In genomic region chr1:46853317-46854035, GRCm38 (mm10) we compare ENCODE assay signal across 8 mouse cellular contexts. TPM values are rescaled to one million over a fixed set of nuclear protein-coding genes. Genes with fewer than 3 reads are reported as not detected.
A peak's percentile ranks its signal among the peaks of the same experiment; 100 is the strongest.
DNase-seq lines count a peak whose midpoint lies in the region; ATAC-seq and TF ChIP-seq lines count a peak whose summit lies in the region.

No protein-coding gene starts in this region.

- H3K4me2 ChIP-seq in hindbrain, postnatal 0 days (ENCODE audit: low read depth, low read length): peak overlapping the region; percentile 74

- H3K27ac ChIP-seq in hindbrain, postnatal 0 days: peak overlapping the region; percentile 100
- peak overlapping the region; percentile 99 for H3K27ac ChIP-seq in left cerebral cortex, adult 2 months

- DNase-seq in T-cell, adult 2 months (ENCODE audit: low spot score): peak; percentile 98
- DNase-seq in cerebellum, postnatal 36 days: peak; percentile 97 to 100
- DNase-seq in gastrocnemius, adult 18-20 months (ENCODE audit: low spot score): peak; percentile 96
- DNase-seq in hindbrain, postnatal 0 days (ENCODE audit: low spot score): peak; percentile 99
- DNase-seq in left cerebral cortex, adult 2 months (ENCODE audit: extremely low spot score in 1 of 2, low spot score in 2 of 2): peak; percentile 98 to 99
- DNase-seq in right cerebral cortex, adult 2 months (ENCODE audit: low spot score in 2 of 2): peak; percentile 97 to 98
- peak; percentile 96 for DNase-seq in urinary bladder, postnatal 14 days (ENCODE audit: low spot score)

- no peaks in the 10 kb centered on the region for H3K27me3 ChIP-seq in hindbrain, postnatal 0 days (ENCODE audit: insufficient read depth, low read length)

- H3K9me3 ChIP-seq in hindbrain, postnatal 0 days (ENCODE audit: low read length): no peaks in the 10 kb centered on the region

- WGBS in hindbrain, postnatal 0 days: under 1% methylated on average over 86 of the region's 86 CpGs

- peak overlapping the region; percentile 96 for H3K9ac ChIP-seq in hindbrain, postnatal 0 days (replicated peaks; ENCODE audit: low read length)

- intact Hi-C loops in left cerebral cortex, adult 2 months (cut with DNase I): loop anchor here (1.0 to 5.0 kb wide), 7 partner anchors 83 to 404 kb away; no protein-coding TSS in a partner anchor

- peak; percentile 30; the same call in 1 of the 2 replicates for TF ChIP-seq CTCF in hindbrain, postnatal 0 days (IDR thresholded peaks at IDR 0.05; ENCODE audit: low read depth)
- TF ChIP-seq CTCF in left cerebral cortex, adult 2 months (IDR thresholded peaks at IDR 0.05): peak; percentile 1; the same call in 1 of the 2 replicates

- H3K4me3 ChIP-seq in hindbrain, postnatal 0 days (ENCODE audit: low read length): peak overlapping the region; percentile 94
- H3K4me3 ChIP-seq in left cerebral cortex, adult 2 months: peak overlapping the region; percentile 76

- no peaks in the 10 kb centered on the region for H3K36me3 ChIP-seq in hindbrain, postnatal 0 days (ENCODE audit: insufficient read depth, low read length)

- no peaks in the 10 kb centered on the region for H3K4me1 ChIP-seq in hindbrain, postnatal 0 days (ENCODE audit: insufficient read depth, low read length)

- peak; percentile 97 for ATAC-seq in hindbrain, postnatal 0 days
- peak; percentile 77 for ATAC-seq in megakaryocyte, adult 5-6 weeks (ENCODE audit: poor library complexity, severe bottlenecking)

RNA-seq across cellular contexts. Expression of gene Slc39a10, which starts 39.2 kb away (rescaled TPM):
- 1 to 10 TPM; 4.0 to 5.3 TPM for total RNA-seq in gastrocnemius, adult 18-20 months (2021)
- total RNA-seq in hindbrain, postnatal 0 days (2014; rRNA removed): 60.3 and 67.7 TPM in 2 replicates
- 43.8 and 47.0 TPM in 2 replicates for polyA plus RNA-seq in hindbrain, postnatal 0 days (2015; fragmentation: Nextera tagmentation; extraction: Ambion mirVana)
- 100 to 1,000 TPM; 199 to 232 TPM for total RNA-seq in left cerebral cortex, adult 2 months (2021)
- total RNA-seq in megakaryocyte, adult 5-6 weeks (2015): 17.0 and 17.8 TPM in 2 replicates
- 15.8 and 16.3 TPM in 2 replicates for total RNA-seq in megakaryocyte, adult 5-6 weeks (2017)

Comparison
In these comparisons a context has a peak if more than half of its experiments do, and no peak if none do; other contexts are left out.
1. Peak in every context shown above with its lines: DNase-seq, ATAC-seq, H3K4me3 ChIP-seq and H3K27ac ChIP-seq.